Mouse (Mus musculus): ENCODE results near the gene Sergef. TPM values are rescaled to one million over a fixed set of nuclear protein-coding genes. Genes with fewer than 3 reads are reported as not detected.
"Not testable (repeated sequence)": the region's sequence is repeated elsewhere in the genome, so short reads cannot be mapped to it uniquely, and the experiment has no call there.

Sergef gene
- polyA plus RNA-seq, 1 experiment = 7.5 TPM

DNA sequence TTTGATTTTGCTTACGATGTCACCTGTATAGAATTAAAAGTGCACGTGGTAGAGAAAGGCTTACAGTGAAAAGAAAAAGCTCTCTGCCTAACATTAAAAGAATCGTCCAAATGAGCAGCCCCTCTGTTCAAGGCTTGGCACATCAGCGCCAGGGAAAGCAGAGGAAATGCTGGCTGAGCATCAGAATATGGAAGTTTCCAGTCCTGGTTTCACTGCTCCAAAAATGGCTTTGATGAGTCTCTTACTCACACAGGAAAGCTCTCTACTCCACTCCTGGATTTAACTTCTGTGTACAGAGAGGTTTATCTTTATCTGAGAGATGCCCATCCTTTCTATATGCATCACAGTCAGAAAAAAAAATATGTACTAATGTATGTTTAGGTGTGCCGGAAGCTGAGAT is 61.5 kb downstream of the Sergef start:
- H3K4me3 ChIP-seq (ENCODE audit: low read depth, low read length) = no peak overlapping the region
- 88% methylated on average over 5 of the region's 5 CpGs for WGBS

DNA sequence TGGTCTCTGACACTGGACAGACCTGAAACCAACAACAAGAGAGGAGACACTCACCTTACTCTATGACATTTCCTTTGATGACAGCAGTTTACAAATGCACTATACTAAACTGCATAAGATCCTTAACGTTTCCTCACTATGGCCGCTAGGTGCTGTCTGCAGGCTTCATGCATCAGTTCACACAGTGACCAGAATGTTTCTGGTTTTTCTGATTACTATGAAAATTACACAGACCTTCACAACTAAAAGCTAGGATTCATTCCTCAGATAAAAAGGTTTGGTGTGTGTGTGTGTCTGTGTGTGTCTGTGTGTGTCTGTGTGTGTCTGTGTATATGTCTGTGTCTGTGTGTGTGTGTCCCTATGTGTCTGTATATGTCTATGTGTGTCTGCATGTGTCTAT is 63.7 kb downstream of the Sergef start:
- no peaks in the 10 kb centered on the region for H3K36me3 ChIP-seq (ENCODE audit: control insufficient read depth, insufficient read depth, low read length)
- H3K27me3 ChIP-seq (ENCODE audit: control insufficient read depth, insufficient read depth, low read length) = no peaks in the 10 kb centered on the region
- H3K27ac ChIP-seq (ENCODE audit: insufficient read depth, low read depth, low read length) = no peak overlapping the region
- no peak overlapping the region for H3K4me3 ChIP-seq (ENCODE audit: low read depth, low read length)
- no peaks in the 10 kb centered on the region for H3K4me1 ChIP-seq (ENCODE audit: control insufficient read depth, insufficient read depth, insufficient read length, low read length)
- TF ChIP-seq CTCF (IDR thresholded peaks at IDR 0.05; ENCODE audit: extremely low read depth, insufficient read length, insufficient replicate concordance, low read depth, low read length) = no peak
- no peak for TF ChIP-seq POLR2A (IDR thresholded peaks at IDR 0.05; ENCODE audit: low read depth, low read length)
- 92% methylated on average over 2 of the region's 2 CpGs for WGBS

More for the DNA sequence above, 61.5 kb downstream of the Sergef start:
- no peaks in the 10 kb centered on the region for H3K36me3 ChIP-seq (ENCODE audit: control insufficient read depth, insufficient read depth, low read length)
- no peak overlapping the region for H3K27ac ChIP-seq (ENCODE audit: insufficient read depth, low read depth, low read length)
- H3K4me1 ChIP-seq (ENCODE audit: control insufficient read depth, insufficient read depth, insufficient read length, low read length) = no peaks in the 10 kb centered on the region
- TF ChIP-seq CTCF (IDR thresholded peaks at IDR 0.05; ENCODE audit: extremely low read depth, insufficient read length, insufficient replicate concordance, low read depth, low read length) = no peak
- no peak for TF ChIP-seq POLR2A (IDR thresholded peaks at IDR 0.05; ENCODE audit: low read depth, low read length)
- H3K27me3 ChIP-seq (ENCODE audit: control insufficient read depth, insufficient read depth, low read length) = no peaks in the 10 kb centered on the region

DNA sequence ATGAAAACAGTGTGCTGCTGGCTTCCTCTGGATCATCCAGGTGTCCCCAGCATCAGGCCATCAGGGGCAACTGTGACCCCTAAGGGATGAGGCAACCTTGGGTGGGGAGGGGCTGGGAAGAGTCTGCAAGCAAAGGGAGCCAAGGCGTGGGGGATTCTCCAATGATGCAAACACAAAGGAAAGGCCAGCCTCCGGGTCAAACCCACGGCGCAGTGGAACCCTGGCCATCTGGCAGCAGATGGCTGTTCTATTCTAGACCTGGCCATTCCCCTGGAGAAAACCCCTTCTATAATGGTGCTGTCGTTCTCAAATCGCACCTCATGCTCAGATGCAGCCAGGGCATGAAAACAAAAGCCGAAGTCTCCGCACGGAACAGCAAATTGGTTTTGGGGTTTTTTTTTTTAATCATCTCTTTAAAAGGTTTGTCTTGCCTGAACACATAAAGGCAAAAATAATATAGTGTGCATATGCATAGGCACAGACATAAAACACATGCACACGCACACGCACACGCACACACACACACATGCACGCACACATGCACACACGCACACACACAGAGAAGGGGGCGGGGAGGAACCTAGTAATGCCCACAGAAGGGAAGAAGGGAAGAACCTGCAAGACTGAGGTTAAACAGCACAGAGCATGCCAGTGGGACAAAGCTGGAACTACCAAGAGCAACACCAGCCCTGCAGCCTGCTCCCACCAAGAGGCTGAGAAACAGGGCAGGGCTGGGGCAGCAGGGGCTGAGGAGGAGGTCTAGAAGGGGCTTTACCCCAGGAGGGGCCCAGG is 66.6 kb downstream of the Sergef start:
- H3K4me3 ChIP-seq (ENCODE audit: low read depth, low read length) = no peak overlapping the region
- H3K27ac ChIP-seq (ENCODE audit: insufficient read depth, low read depth, low read length) = no peak overlapping the region
- TF ChIP-seq CTCF (IDR thresholded peaks at IDR 0.05; ENCODE audit: extremely low read depth, insufficient read length, insufficient replicate concordance, low read depth, low read length) (no peak), POLR2A (IDR thresholded peaks at IDR 0.05; ENCODE audit: low read depth, low read length) (no peak)
- WGBS = 88% methylated on average over 15 of the region's 15 CpGs
- H3K27me3 ChIP-seq (ENCODE audit: control insufficient read depth, insufficient read depth, low read length) = no peaks in the 10 kb centered on the region
- H3K4me1 ChIP-seq (ENCODE audit: control insufficient read depth, insufficient read depth, insufficient read length, low read length) = no peaks in the 10 kb centered on the region
- no peaks in the 10 kb centered on the region for H3K36me3 ChIP-seq (ENCODE audit: control insufficient read depth, insufficient read depth, low read length)

DNA sequence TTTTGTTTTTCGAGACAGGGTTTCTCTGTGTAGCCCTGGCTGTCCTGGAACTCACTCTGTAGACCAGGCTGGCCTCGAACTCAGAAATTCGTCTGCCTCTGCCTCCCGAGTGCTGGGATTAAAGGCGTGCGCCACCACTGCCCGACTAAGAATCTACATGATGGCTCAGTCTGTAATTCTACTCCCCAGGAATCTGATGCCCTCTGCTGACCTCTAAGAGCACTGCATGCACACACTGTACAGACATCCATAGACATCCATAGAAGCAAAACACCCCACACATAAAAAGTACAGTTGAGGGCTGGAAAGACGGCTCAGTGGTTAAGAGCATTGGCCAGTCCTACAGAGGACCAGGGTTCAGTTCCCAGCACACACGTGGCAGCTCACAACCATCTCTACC is 70.1 kb downstream of the Sergef start:
- H3K4me3 ChIP-seq (ENCODE audit: low read depth, low read length); H3K36me3 ChIP-seq (ENCODE audit: control insufficient read depth, insufficient read depth, low read length); H3K27me3 ChIP-seq (ENCODE audit: control insufficient read depth, insufficient read depth, low read length); H3K4me1 ChIP-seq (ENCODE audit: control insufficient read depth, insufficient read depth, insufficient read length, low read length); H3K27ac ChIP-seq (ENCODE audit: insufficient read depth, low read depth, low read length): not testable (repeated sequence)
- TF ChIP-seq CTCF (IDR thresholded peaks at IDR 0.05; ENCODE audit: extremely low read depth, insufficient read length, insufficient replicate concordance, low read depth, low read length) = peak; percentile 25; the same call in 1 of the 2 replicates
- 59% methylated on average over 9 of the region's 9 CpGs for WGBS

DNA sequence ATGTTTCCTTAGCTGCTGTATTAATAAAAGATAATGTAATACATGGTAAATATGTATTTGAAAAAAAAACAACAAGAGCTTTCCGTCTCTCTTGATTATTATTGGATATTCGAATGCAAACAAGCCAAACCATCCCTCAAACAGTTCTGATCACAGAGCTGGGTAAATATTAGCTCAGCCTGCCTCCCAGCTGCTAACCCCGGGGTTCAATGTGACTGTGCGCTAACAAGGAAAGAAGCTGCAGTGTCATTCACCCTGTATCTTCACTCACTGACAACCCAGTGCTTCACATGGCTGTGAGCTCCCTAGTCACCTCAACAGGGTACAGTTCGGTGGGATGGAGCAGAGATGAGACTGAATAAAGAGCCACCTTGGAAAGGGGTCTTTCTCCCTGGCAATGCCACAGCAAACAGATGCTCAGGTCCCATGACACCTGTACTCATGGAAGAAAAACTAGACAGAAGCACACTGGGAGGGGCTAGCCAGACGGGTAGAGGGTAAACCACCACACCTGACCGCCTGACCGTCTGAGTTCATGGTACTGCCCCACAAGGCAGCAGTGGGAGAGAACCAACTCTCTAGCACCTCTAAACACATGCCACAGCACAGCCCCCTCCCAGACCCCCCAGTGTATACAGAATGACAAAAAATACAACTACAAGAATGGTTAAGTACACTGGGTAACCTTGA is 73.1 kb downstream of the Sergef start:
- H3K36me3 ChIP-seq (ENCODE audit: control insufficient read depth, insufficient read depth, low read length) = 0 out of 2 replicates have a peak, but pooled peaks cover 2% of the 10 kb centered on the region
- H3K4me3 ChIP-seq (ENCODE audit: low read depth, low read length) = no peak overlapping the region
- 47% methylated on average over 8 of the region's 8 CpGs for WGBS
- TF ChIP-seq CTCF (IDR thresholded peaks at IDR 0.05; ENCODE audit: extremely low read depth, insufficient read length, insufficient replicate concordance, low read depth, low read length) (no peak), POLR2A (IDR thresholded peaks at IDR 0.05; ENCODE audit: low read depth, low read length) (no peak)
- H3K4me1 ChIP-seq (ENCODE audit: control insufficient read depth, insufficient read depth, insufficient read length, low read length) = no peaks in the 10 kb centered on the region
- H3K27ac ChIP-seq (ENCODE audit: insufficient read depth, low read depth, low read length) = no peak overlapping the region
- no peaks in the 10 kb centered on the region for H3K27me3 ChIP-seq (ENCODE audit: control insufficient read depth, insufficient read depth, low read length)

DNA sequence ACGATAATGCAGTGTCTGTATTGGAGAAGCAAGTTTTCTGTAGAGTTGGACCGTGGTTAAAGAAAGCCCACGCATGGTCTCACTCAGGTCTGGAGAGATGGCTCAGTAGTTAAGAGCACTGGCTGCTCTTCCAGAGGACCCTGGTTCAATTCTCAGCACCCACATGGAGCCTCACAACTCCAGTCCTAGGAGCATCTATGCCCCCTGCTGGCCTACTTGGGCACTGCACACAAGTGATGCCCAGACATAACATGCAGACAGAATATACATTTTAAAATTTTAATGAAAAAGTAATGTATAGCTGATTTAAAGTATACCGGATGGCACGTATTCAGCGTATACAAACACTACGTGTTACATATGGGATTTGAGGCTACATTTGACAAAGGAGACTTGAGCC is 74.2 kb downstream of the Sergef start:
- Histone ChIP-seq H3K36me3 (ENCODE audit: control insufficient read depth, insufficient read depth, low read length) (0 out of 2 replicates have a peak, but pooled peaks cover 2% of the 10 kb centered on the region), H3K4me1 (ENCODE audit: control insufficient read depth, insufficient read depth, insufficient read length, low read length) (no peaks in the 10 kb centered on the region), H3K4me3 (ENCODE audit: low read depth, low read length) (no peak overlapping the region), H3K27me3 (ENCODE audit: control insufficient read depth, insufficient read depth, low read length) (no peaks in the 10 kb centered on the region), H3K27ac (ENCODE audit: insufficient read depth, low read depth, low read length) (no peak overlapping the region)
- 98% methylated on average over 7 of the region's 7 CpGs for WGBS
- TF ChIP-seq CTCF (IDR thresholded peaks at IDR 0.05; ENCODE audit: extremely low read depth, insufficient read length, insufficient replicate concordance, low read depth, low read length) = no peak
- no peak for TF ChIP-seq POLR2A (IDR thresholded peaks at IDR 0.05; ENCODE audit: low read depth, low read length)

DNA sequence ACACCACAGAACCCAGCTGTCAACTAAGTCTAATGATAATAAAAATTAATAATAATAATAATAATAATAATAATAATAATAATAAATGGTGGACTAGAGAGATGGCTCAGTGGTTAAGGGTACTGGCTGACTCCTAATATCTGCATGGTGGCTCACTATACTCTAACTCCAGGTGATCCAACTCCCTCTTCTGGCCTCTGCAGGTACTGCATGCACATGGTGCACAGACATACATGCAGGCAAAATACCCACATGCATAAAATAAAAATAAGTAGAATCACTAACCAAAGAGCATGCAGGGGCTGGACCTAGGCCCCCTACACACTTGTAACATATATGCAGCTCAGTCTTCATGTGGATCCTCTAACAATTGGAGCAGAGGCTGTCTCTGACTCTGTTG is 75.8 kb downstream of the Sergef start:
- Histone ChIP-seq H3K27me3 (ENCODE audit: control insufficient read depth, insufficient read depth, low read length) (no peaks in the 10 kb centered on the region), H3K4me1 (ENCODE audit: control insufficient read depth, insufficient read depth, insufficient read length, low read length) (no peaks in the 10 kb centered on the region), H3K27ac (ENCODE audit: insufficient read depth, low read depth, low read length) (no peak overlapping the region), H3K36me3 (ENCODE audit: control insufficient read depth, insufficient read depth, low read length) (0 out of 2 replicates have a peak, but pooled peaks cover 2% of the 10 kb centered on the region), H3K4me3 (ENCODE audit: low read depth, low read length) (no peak overlapping the region)
- TF ChIP-seq CTCF (IDR thresholded peaks at IDR 0.05; ENCODE audit: extremely low read depth, insufficient read length, insufficient replicate concordance, low read depth, low read length) = no peak
- no peak for TF ChIP-seq POLR2A (IDR thresholded peaks at IDR 0.05; ENCODE audit: low read depth, low read length)

All from small intestine, adult 2 months (tissue).